Mouse (Mus musculus): ENCODE measurements around the gene Ube2ql1. TPM values are rescaled to one million over a fixed set of nuclear protein-coding genes. Genes with fewer than 3 reads are reported as not detected.

Gene Ube2ql1
- polyA plus RNA-seq, 1 experiment from 2014 or later = 2.2 TPM

DNA sequence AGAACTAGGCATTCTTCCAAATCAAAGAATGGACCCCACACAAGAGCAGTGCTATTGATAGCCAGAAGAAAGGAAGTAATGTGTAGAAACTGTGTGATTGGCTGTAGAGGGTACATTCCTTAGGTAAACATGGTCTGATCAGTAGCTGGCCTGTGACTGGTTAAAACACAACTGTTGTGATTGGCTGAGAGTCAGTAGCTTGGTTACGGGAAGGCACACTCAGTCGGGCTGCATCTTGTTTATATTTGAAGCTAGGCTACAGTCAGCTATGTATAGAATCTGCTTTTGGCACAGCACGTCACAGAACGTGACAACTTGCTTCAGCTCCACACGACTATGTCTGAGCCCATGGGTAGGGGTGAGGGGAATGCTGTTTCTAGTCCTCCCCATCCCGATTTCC is 19.3 kb upstream of the Ube2ql1 start:
- Histone ChIP-seq H3K9me3 (ENCODE audit: control insufficient read depth, low read length) (no peaks in the 10 kb centered on the region), H3K36me3 (ENCODE audit: control insufficient read depth, insufficient read depth, low read length) (no peaks in the 10 kb centered on the region), H3K4me1 (ENCODE audit: control insufficient read depth, insufficient read depth, low read length) (no peaks in the 10 kb centered on the region), H3K9ac (ENCODE audit: low read depth, low read length) (no peak overlapping the region), H3K4me2 (ENCODE audit: low read depth, low read length) (no peak overlapping the region), H3K27ac (replicated peaks; ENCODE audit: low read depth, low read length) (no peak overlapping the region), H3K27me3 (replicated peaks; ENCODE audit: control insufficient read depth, insufficient read depth, low read length) (no peaks in the 10 kb centered on the region), H3K4me3 (ENCODE audit: low read depth, low read length) (no peak overlapping the region)
- 60% methylated on average over 6 of the region's 6 CpGs for WGBS
- peak; percentile 38 for DNase-seq (ENCODE audit: low spot score)
- no peak for ATAC-seq (ENCODE audit: low read depth)

DNA sequence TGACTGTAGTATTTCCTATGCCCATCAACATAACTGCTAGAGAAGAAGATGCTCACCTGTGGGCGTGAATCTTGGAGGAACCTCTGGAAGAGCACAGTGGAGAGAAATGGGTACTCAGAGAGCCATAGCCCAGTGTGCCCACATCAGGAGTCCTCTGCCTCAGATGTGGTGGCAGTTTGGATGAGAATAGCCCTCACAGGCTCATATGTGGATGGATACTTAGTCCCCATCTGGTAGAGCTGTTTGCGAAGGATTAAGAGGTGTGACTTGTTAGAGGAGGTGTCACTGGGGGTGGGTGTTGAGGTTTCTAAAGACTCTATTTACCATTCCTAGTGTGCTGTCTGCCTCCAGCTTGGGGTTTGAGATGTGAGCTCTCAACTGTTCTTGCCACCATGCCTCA is 13.2 kb upstream of the Ube2ql1 start:
- DNase-seq (ENCODE audit: low spot score) = no peak
- no peaks in the 10 kb centered on the region for H3K4me1 ChIP-seq (ENCODE audit: control insufficient read depth, insufficient read depth, low read length)
- H3K27ac ChIP-seq (replicated peaks; ENCODE audit: low read depth, low read length) = no peak overlapping the region
- no peaks in the 10 kb centered on the region for H3K36me3 ChIP-seq (ENCODE audit: control insufficient read depth, insufficient read depth, low read length)
- H3K27me3 ChIP-seq (replicated peaks; ENCODE audit: control insufficient read depth, insufficient read depth, low read length) = no peaks in the 10 kb centered on the region
- no peak for ATAC-seq (ENCODE audit: low read depth)
- no peak overlapping the region for H3K9ac ChIP-seq (ENCODE audit: low read depth, low read length)
- whole genome bisulfite sequencing = 81% methylated on average over 2 of the region's 2 CpGs
- no peak overlapping the region for H3K4me3 ChIP-seq (ENCODE audit: low read depth, low read length)
- no peaks in the 10 kb centered on the region for H3K9me3 ChIP-seq (ENCODE audit: control insufficient read depth, low read length)
- no peak overlapping the region for H3K4me2 ChIP-seq (ENCODE audit: low read depth, low read length)

DNA sequence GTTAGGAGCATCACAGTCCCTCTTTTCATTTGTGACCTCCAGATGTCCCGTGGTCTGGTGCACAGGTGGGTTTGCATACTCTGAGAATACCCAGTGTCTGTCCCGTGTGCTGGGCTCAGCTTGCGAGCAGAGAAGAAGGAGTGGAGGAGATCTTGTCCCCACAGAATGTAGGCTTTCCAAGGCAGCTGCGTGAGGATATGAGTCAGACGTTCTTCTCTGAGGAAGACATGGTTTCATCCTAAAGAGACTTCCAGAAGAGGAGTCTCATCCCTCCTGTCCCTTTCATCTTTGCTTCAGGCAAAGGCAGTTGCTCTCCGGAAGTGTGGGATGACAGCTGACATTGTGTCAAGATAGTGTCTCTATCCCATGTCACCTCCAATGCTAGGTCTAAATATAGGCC is 11.8 kb upstream of the Ube2ql1 start:
- ATAC-seq (ENCODE audit: low read depth) = no peak
- Histone ChIP-seq H3K4me1 (ENCODE audit: control insufficient read depth, insufficient read depth, low read length) (no peaks in the 10 kb centered on the region), H3K4me2 (ENCODE audit: low read depth, low read length) (no peak overlapping the region), H3K9ac (ENCODE audit: low read depth, low read length) (no peak overlapping the region), H3K27me3 (replicated peaks; ENCODE audit: control insufficient read depth, insufficient read depth, low read length) (no peaks in the 10 kb centered on the region), H3K36me3 (ENCODE audit: control insufficient read depth, insufficient read depth, low read length) (no peaks in the 10 kb centered on the region), H3K27ac (replicated peaks; ENCODE audit: low read depth, low read length) (no peak overlapping the region), H3K9me3 (ENCODE audit: control insufficient read depth, low read length) (no peaks in the 10 kb centered on the region), H3K4me3 (ENCODE audit: low read depth, low read length) (no peak overlapping the region)
- no peak for DNase-seq (ENCODE audit: low spot score)
- 88% methylated on average over 6 of the region's 6 CpGs for WGBS

DNA sequence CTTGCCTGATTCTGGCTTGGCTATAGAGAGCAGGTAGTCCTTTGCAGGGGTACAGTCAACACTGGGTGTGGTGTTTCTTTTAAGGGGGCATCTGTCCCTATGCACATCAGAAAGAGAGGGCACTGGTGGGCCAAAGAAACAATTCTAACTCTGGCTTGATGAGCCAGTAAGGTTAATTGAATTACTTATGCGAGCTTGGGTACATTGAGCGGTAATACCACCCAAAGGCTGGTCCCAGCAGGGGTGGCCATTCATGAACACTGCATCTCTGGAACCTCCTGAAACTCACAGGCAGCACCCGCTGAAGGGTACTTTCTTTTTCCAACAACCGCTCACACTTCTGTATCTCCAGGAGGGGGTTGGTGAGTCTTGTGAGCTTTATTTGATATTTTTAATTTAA is 9.1 kb upstream of the Ube2ql1 start:
- no peaks in the 10 kb centered on the region for H3K4me1 ChIP-seq (ENCODE audit: control insufficient read depth, insufficient read depth, low read length)
- H3K27ac ChIP-seq (replicated peaks; ENCODE audit: low read depth, low read length) = no peak overlapping the region
- no peak overlapping the region for H3K4me2 ChIP-seq (ENCODE audit: low read depth, low read length)
- H3K9me3 ChIP-seq (ENCODE audit: control insufficient read depth, low read length) = no peaks in the 10 kb centered on the region
- no peak; the same call in 1 of the 2 replicates for ATAC-seq (ENCODE audit: low read depth)
- 65% methylated on average over 4 of the region's 4 CpGs for WGBS
- no peak overlapping the region for H3K4me3 ChIP-seq (ENCODE audit: low read depth, low read length)
- no peak for DNase-seq (ENCODE audit: low spot score)
- no peak overlapping the region for H3K9ac ChIP-seq (ENCODE audit: low read depth, low read length)
- no peaks in the 10 kb centered on the region for H3K27me3 ChIP-seq (replicated peaks; ENCODE audit: control insufficient read depth, insufficient read depth, low read length)
- H3K36me3 ChIP-seq (ENCODE audit: control insufficient read depth, insufficient read depth, low read length) = no peaks in the 10 kb centered on the region

DNA sequence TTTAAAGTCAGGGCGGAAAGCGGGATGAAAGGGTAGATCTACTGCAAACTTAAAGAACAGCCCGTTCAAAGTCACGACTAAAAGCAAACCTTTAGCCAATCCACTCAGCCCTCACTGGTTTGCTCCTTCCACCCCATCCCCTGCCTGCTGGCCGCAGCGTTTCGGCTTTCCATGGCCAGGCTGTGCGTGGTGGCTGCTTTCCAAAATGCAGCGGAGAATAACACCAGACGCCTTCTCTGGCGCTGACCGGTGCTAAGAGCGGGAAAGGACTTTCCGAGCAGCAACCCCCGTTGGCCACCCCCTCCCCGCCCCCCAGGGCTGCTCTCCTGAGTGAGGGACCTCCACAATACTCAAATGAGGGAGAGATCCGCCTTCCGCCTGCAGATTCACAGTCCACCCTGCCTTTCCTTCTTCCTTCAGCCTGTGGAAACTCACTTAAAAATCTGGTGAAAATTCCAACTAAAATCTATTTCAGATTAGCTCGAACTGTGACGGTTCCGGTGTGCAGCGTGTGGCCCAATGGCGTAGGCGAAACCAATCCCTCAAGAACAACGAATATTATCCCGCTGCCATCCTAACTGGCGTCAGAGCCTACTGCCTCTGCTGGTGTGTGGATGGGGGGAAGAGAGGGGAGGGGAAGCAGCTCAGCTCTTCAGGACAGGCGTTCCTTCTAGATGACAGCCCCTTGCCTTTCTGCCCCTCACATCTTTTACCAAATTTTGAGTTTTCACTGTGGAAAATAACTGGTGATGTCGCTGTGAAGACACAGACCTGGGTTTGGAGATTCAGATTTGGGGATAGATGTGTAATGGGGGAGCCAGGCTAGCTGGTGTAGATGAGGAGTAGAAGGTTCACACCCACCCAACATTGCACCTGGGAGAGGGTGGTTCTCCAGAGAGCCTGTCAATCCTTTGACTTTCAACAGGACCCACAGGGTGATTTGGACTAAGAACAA is 919 bp upstream of the Ube2ql1 start:
- Histone ChIP-seq H3K4me2 (ENCODE audit: low read depth, low read length) (peak overlapping the region; percentile 99), H3K9ac (ENCODE audit: low read depth, low read length) (peak overlapping the region; percentile 54), H3K4me3 (ENCODE audit: low read depth, low read length) (peak overlapping the region; percentile 69), H3K27me3 (replicated peaks; ENCODE audit: control insufficient read depth, insufficient read depth, low read length) (peaks cover 53% of the 10 kb centered on the region), H3K9me3 (ENCODE audit: control insufficient read depth, low read length) (no peaks in the 10 kb centered on the region), H3K4me1 (ENCODE audit: control insufficient read depth, insufficient read depth, low read length) (0 out of 2 replicates have a peak, but pooled peaks cover 8% of the 10 kb centered on the region), H3K36me3 (ENCODE audit: control insufficient read depth, insufficient read depth, low read length) (no peaks in the 10 kb centered on the region), H3K27ac (replicated peaks; ENCODE audit: low read depth, low read length) (no peak overlapping the region; the same call in 1 of the 2 replicates)
- peak; percentile 52 for DNase-seq (ENCODE audit: low spot score)
- 3% methylated on average over 29 of the region's 29 CpGs for WGBS
- peak; percentile 64; the same call in 1 of the 2 replicates for ATAC-seq (ENCODE audit: low read depth)

DNA sequence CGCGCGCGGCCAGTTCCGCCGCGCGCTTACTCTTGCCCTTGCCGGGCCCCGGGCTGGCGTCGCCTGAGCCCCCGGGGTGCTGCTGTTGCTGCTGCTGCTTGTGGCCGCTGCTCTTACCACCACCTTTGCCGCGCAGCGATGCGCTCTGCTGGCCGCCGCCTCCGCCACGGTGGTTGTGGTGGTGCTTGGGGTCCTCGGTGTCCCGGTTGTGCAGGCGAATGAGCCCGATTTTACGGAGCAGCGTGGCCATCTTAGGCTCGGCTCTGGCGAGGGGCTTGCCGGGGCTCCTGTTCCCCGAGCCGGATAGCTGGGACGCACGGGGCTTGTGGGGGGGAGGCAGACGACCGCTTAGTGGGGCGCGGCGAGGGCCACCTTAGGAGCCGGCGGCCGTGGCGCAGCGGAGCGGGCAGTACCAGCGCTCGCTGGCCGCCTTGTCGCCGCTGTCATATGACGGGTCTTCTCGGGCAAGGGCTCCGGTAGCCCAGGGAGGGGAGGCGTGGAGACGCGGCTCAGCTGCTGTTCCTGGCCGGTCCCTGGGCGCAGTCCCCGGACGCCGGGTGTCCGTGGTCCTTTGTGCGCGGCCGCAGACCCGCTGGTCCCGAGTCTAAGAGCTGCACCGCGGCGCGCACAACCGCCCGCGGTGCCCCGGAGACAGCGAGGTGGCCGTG is 464 bp downstream of the Ube2ql1 start:
- no peak; the same call in 1 of the 2 replicates for ATAC-seq (ENCODE audit: low read depth)
- Histone ChIP-seq H3K9ac (ENCODE audit: low read depth, low read length) (peak overlapping the region; percentile 64), H3K4me1 (ENCODE audit: control insufficient read depth, insufficient read depth, low read length) (0 out of 2 replicates have a peak, but pooled peaks cover 8% of the 10 kb centered on the region), H3K27ac (replicated peaks; ENCODE audit: low read depth, low read length) (peak overlapping the region; percentile 67; the same call in 1 of the 2 replicates), H3K4me3 (ENCODE audit: low read depth, low read length) (peak overlapping the region; percentile 69), H3K4me2 (ENCODE audit: low read depth, low read length) (peak overlapping the region; percentile 99), H3K36me3 (ENCODE audit: control insufficient read depth, insufficient read depth, low read length) (no peaks in the 10 kb centered on the region), H3K27me3 (replicated peaks; ENCODE audit: control insufficient read depth, insufficient read depth, low read length) (peaks cover 65% of the 10 kb centered on the region), H3K9me3 (ENCODE audit: control insufficient read depth, low read length) (no peaks in the 10 kb centered on the region)
- WGBS = 0% methylated on average over 22 of the region's 78 CpGs
- DNase-seq (ENCODE audit: low spot score) = peak; percentile 17

DNA sequence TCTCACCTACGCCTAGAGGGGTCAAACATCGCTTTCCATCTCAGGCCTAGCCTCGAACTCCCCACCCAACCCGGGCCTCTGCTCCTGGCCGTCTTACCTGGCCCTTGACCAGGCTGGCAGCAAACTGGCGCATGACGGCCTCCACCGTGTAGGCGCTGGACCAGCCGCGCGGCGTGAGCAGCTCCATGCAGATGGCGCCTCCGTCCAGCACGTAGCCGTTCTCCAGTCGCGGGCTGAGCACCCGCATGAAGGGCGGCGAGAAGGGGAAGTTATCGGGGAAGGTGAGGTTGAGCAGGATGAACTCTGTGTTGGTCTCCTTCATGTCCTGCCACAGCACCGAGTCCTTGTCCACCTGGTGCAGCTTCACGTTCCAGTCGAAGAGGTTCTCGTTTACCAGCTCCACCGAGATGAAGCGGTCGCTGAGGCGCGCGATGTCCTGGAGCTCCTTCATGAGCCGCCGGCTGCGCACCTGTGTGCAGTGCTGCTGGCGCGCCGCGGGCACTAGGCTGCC is 1.2 kb downstream of the Ube2ql1 start:
- WGBS = under 1% methylated on average over 27 of the region's 40 CpGs
- H3K27ac ChIP-seq (replicated peaks; ENCODE audit: low read depth, low read length) = no peak overlapping the region
- peak overlapping the region; percentile 69 for H3K4me3 ChIP-seq (ENCODE audit: low read depth, low read length)
- H3K27me3 ChIP-seq (replicated peaks; ENCODE audit: control insufficient read depth, insufficient read depth, low read length) = peaks cover 65% of the 10 kb centered on the region
- peak overlapping the region; percentile 99 for H3K4me2 ChIP-seq (ENCODE audit: low read depth, low read length)
- H3K9me3 ChIP-seq (ENCODE audit: control insufficient read depth, low read length) = no peaks in the 10 kb centered on the region
- ATAC-seq (ENCODE audit: low read depth) (no peak), DNase-seq (ENCODE audit: low spot score) (peak; percentile 10)
- no peaks in the 10 kb centered on the region for H3K36me3 ChIP-seq (ENCODE audit: control insufficient read depth, insufficient read depth, low read length)
- H3K9ac ChIP-seq (ENCODE audit: low read depth, low read length) = peak overlapping the region; percentile 54
- H3K4me1 ChIP-seq (ENCODE audit: control insufficient read depth, insufficient read depth, low read length) = 0 out of 2 replicates have a peak, but pooled peaks cover 8% of the 10 kb centered on the region

DNA sequence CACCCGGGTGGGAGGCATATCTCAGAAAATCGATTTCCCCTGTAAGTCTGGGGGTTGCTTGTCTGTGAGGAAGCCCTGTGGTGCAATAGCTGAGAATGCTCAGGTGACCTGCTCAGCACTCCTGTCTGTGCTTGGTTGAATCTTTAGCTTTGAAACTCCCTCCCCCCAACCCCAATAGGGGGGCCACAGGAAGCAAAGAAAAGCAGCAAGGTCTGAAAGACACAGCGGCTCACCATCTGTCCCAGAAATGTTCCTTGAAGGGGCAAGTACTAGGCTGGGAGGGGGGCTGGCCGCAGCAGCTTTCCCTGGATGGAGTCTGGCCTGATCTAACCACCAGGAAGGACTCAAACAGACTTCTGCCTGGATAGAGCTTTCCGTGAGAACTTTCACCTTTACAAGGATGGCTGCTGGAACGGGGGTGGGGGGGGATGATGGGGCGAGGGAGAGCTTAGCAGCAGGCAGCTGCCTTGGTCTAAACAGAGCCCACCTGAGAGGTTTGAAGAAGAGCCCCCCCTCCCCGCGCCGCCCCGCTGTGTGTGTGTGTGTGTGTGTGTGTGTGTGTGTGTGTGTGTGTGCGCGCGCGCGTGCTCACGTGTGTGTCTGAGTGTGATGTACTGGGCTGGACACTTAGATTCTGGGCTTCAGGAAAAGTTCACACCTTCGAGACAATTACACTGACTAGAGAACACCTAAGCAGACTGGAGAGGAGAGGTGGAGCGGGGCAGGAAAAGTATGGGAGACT is 2.1 kb downstream of the Ube2ql1 start:
- WGBS = 16% methylated on average over 15 of the region's 19 CpGs
- peaks cover 69% of the 10 kb centered on the region for H3K27me3 ChIP-seq (replicated peaks; ENCODE audit: control insufficient read depth, insufficient read depth, low read length)
- H3K4me1 ChIP-seq (ENCODE audit: control insufficient read depth, insufficient read depth, low read length) = 0 out of 2 replicates have a peak, but pooled peaks cover 8% of the 10 kb centered on the region
- no peaks in the 10 kb centered on the region for H3K9me3 ChIP-seq (ENCODE audit: control insufficient read depth, low read length)
- H3K27ac ChIP-seq (replicated peaks; ENCODE audit: low read depth, low read length) = no peak overlapping the region
- H3K9ac ChIP-seq (ENCODE audit: low read depth, low read length) = no peak overlapping the region; the same call in 1 of the 2 replicates
- peak overlapping the region; percentile 69 for H3K4me3 ChIP-seq (ENCODE audit: low read depth, low read length)
- no peak for DNase-seq (ENCODE audit: low spot score)
- no peaks in the 10 kb centered on the region for H3K36me3 ChIP-seq (ENCODE audit: control insufficient read depth, insufficient read depth, low read length)
- peak overlapping the region; percentile 99 for H3K4me2 ChIP-seq (ENCODE audit: low read depth, low read length)
- ATAC-seq (ENCODE audit: low read depth) = no peak
